Mouse (Mus musculus) MEL (cell line): ENCODE data around the gene Foxo6. TPM values are rescaled to one million over a fixed set of nuclear protein-coding genes. Genes with fewer than 3 reads are reported as not detected.

Experiments used
- DNase-seq: peaks from one replicate; pipeline ENCODE4 v3.0.0; 2011; ENCODE audit warnings: low read depth, low spot score
- H3K27ac ChIP-seq: 2 replicates; pipeline ENCODE4 v1.5.1; 2012; ENCODE audit warnings: low read depth, mild to moderate bottlenecking, control low read depth, low read length, moderate library complexity; ENCODE audit not compliant: control insufficient read depth
- H3K27me3 ChIP-seq, 2 experiments: fragments of 150-350 bp in 1 of 2; sonication (generic) in 1 of 2; 2 replicates each; pipeline ENCODE4 v1.6.1; 2012; ENCODE audit warnings: low read length in 2 of 2, mild to moderate bottlenecking in 2 of 2, improper control_type of control experiment in 1 of 2, moderate library complexity in 1 of 2; ENCODE audit not compliant: insufficient read depth in 2 of 2, control insufficient read depth in 1 of 2
- H3K36me3 ChIP-seq, 2 experiments: 2 replicates each; pipeline ENCODE4 v1.6.1; 2012 to 2014; ENCODE audit warnings: low read length in 2 of 2, improper control_type of control experiment in 1 of 2, inconsistent platforms in 1 of 2, mild to moderate bottlenecking in 1 of 2; ENCODE audit not compliant: insufficient read depth in 2 of 2, control insufficient read depth in 1 of 2
- H3K4me1 ChIP-seq, 2 experiments: fragments of 150-350 bp in 1 of 2; sonication (generic) in 1 of 2; 2 replicates each; pipeline ENCODE4 v1.6.1; 2012; ENCODE audit warnings: low read length in 2 of 2, improper control_type of control experiment in 1 of 2, mild to moderate bottlenecking in 1 of 2; ENCODE audit not compliant: insufficient read depth in 2 of 2, control insufficient read depth in 1 of 2
- H3K4me3 ChIP-seq, 2 experiments: fragments of 150-350 bp in 1 of 2; sonication (generic) in 1 of 2; 2 replicates each; pipeline ENCODE4 v1.5.1; 2012; ENCODE audit warnings: low read depth in 2 of 2, low read length in 2 of 2, mild to moderate bottlenecking in 2 of 2, moderate library complexity in 2 of 2, control low read depth in 1 of 2, improper control_type of control experiment in 1 of 2; ENCODE audit not compliant: control insufficient read depth in 1 of 2, insufficient read depth in 1 of 2
- H3K79me2 ChIP-seq: 2 replicates; pipeline ENCODE4 v1.6.1; 2012; ENCODE audit warnings: mild to moderate bottlenecking, low read length, moderate library complexity; ENCODE audit not compliant: control insufficient read depth, poor library complexity, insufficient read depth
- H3K9ac ChIP-seq: 2 replicates; pipeline ENCODE4 v1.6.1; 2012; ENCODE audit warnings: low read depth, mild to moderate bottlenecking, control low read depth, low read length, moderate library complexity; ENCODE audit not compliant: control insufficient read depth, poor library complexity, severe bottlenecking
- H3K9me3 ChIP-seq: fragments of 150-350 bp; sonication (generic); replicated peaks from 2 replicates; pipeline ENCODE4 v1.6.1; 2012; ENCODE audit warnings: mild to moderate bottlenecking, low read length, improper control_type of control experiment, moderate library complexity; ENCODE audit not compliant: insufficient read depth
- BHLHE40 ChIP-seq: IDR thresholded peaks from 2 replicates; pipeline ENCODE4 v1.6.1; 2012; ENCODE audit warnings: low read depth, mild to moderate bottlenecking, inconsistent platforms, low read length, improper control_type of control experiment, borderline replicate concordance
- CHD1 ChIP-seq: IDR thresholded peaks from 2 replicates; pipeline ENCODE4 v1.6.1; 2012; ENCODE audit warnings: low read depth, mild to moderate bottlenecking, inconsistent platforms, low read length, improper control_type of control experiment
- E2F4 ChIP-seq: IDR thresholded peaks from 2 replicates; pipeline ENCODE4 v1.6.1; 2011; ENCODE audit warnings: low read depth, low read length, improper control_type of control experiment, borderline replicate concordance
- ELF1 ChIP-seq: IDR thresholded peaks from 2 replicates; pipeline ENCODE4 v1.6.1; 2014; ENCODE audit warnings: low read depth, mild to moderate bottlenecking, inconsistent platforms, low read length, improper control_type of control experiment, moderate library complexity
- GATA1 ChIP-seq: IDR thresholded peaks from 2 replicates; pipeline ENCODE4 v1.6.1; 2011; ENCODE audit warnings: low read depth, low read length, improper control_type of control experiment
- JUND ChIP-seq: IDR thresholded peaks from 2 replicates; pipeline ENCODE4 v1.6.1; 2011; ENCODE audit warnings: low read depth, mild to moderate bottlenecking, improper control_type of control experiment, low read length
- KAT2A ChIP-seq: conservative IDR thresholded peaks from 2 replicates; pipeline ENCODE4 v1.6.1; 2012; ENCODE audit warnings: low read depth, low read length, improper control_type of control experiment, inconsistent platforms
- MAZ ChIP-seq: IDR thresholded peaks from 2 replicates; pipeline ENCODE4 v1.6.1; 2012; ENCODE audit warnings: low read depth, mild to moderate bottlenecking, inconsistent platforms, low read length, improper control_type of control experiment
- MEF2A ChIP-seq: IDR thresholded peaks from 2 replicates; pipeline ENCODE4 v1.6.1; 2014; ENCODE audit warnings: low read depth, mild to moderate bottlenecking, inconsistent platforms, low read length, improper control_type of control experiment; ENCODE audit not compliant: poor library complexity, insufficient replicate concordance, severe bottlenecking; ENCODE audit errors: extremely low read depth
- MYC ChIP-seq: IDR thresholded peaks from 2 replicates; pipeline ENCODE4 v1.6.1; 2011; ENCODE audit warnings: low read depth, mild to moderate bottlenecking, low read length, improper control_type of control experiment, moderate library complexity
- NELFE ChIP-seq: IDR thresholded peaks from 2 replicates; pipeline ENCODE4 v1.6.1; 2011; ENCODE audit warnings: low read depth, low read length, improper control_type of control experiment
- NRF1 ChIP-seq: IDR thresholded peaks from 2 replicates; pipeline ENCODE4 v1.6.1; 2014; ENCODE audit warnings: low read depth, mild to moderate bottlenecking, inconsistent platforms, low read length, improper control_type of control experiment, moderate library complexity; ENCODE audit not compliant: poor library complexity, insufficient read depth, severe bottlenecking
- POLR2AphosphoS5 ChIP-seq: IDR thresholded peaks from 2 replicates; pipeline ENCODE4 v1.6.1; 2012; ENCODE audit warnings: low read depth, borderline replicate concordance, mild to moderate bottlenecking, inconsistent platforms, low read length, moderate library complexity, mixed read lengths
- RAD21 ChIP-seq: IDR thresholded peaks from 2 replicates; pipeline ENCODE4 v1.6.1; 2011; ENCODE audit warnings: mild to moderate bottlenecking, low read depth, low read length, improper control_type of control experiment
- RCOR1 ChIP-seq: IDR thresholded peaks from 2 replicates; pipeline ENCODE4 v1.6.1; 2012; ENCODE audit warnings: low read depth, mild to moderate bottlenecking, inconsistent platforms, low read length, improper control_type of control experiment
- SIN3A ChIP-seq: IDR thresholded peaks from 2 replicates; pipeline ENCODE4 v1.6.1; 2012; ENCODE audit warnings: low read length, improper control_type of control experiment, inconsistent platforms
- SMC3 ChIP-seq: IDR thresholded peaks from 2 replicates; pipeline ENCODE4 v1.6.1; 2011; ENCODE audit warnings: low read depth, low read length, improper control_type of control experiment
- TAL1 ChIP-seq: IDR thresholded peaks from 2 replicates; pipeline ENCODE4 v1.6.1; 2012; ENCODE audit warnings: mild to moderate bottlenecking, inconsistent platforms, low read length, moderate library complexity, mixed read lengths
- TBP ChIP-seq: IDR thresholded peaks from 2 replicates; pipeline ENCODE4 v1.8.0; 2011; ENCODE audit warnings: low read depth, low read length, improper control_type of control experiment
- TCF12 ChIP-seq: IDR thresholded peaks from 2 replicates; pipeline ENCODE4 v1.6.1; 2014; ENCODE audit warnings: low read depth, mild to moderate bottlenecking, inconsistent platforms, low read length, improper control_type of control experiment, moderate library complexity
- USF1 ChIP-seq: IDR thresholded peaks from 2 replicates; pipeline ENCODE4 v1.6.1; 2014; ENCODE audit warnings: low read depth, mild to moderate bottlenecking, inconsistent platforms, low read length, improper control_type of control experiment, moderate library complexity
- USF2 ChIP-seq, 2 experiments: IDR thresholded peaks; 2 replicates each; pipeline ENCODE4 v1.6.1; 2011 to 2012; ENCODE audit warnings: improper control_type of control experiment in 2 of 2, low read length in 2 of 2, borderline replicate concordance in 1 of 2, inconsistent platforms in 1 of 2, low read depth in 1 of 2, mild to moderate bottlenecking in 1 of 2; ENCODE audit not compliant: insufficient read depth in 1 of 2
- ZKSCAN1 ChIP-seq: IDR thresholded peaks from 2 replicates; pipeline ENCODE4 v1.6.1; 2012; ENCODE audit warnings: low read depth, mild to moderate bottlenecking, inconsistent platforms, low read length, improper control_type of control experiment, moderate library complexity
- ZMIZ1 ChIP-seq: IDR thresholded peaks from 2 replicates; pipeline ENCODE4 v1.6.1; 2012; ENCODE audit warnings: low read depth, mild to moderate bottlenecking, inconsistent platforms, low read length, improper control_type of control experiment, moderate library complexity
- polyA plus RNA-seq, 2 experiments: library from polyadenylated mRNA; stranded (reverse) in 1 of 2; unstranded in 1 of 2; fragments of >175 nt in 1 of 2; fragments of >200 nt in 1 of 2; gene quantifications; 2 replicates each; pipeline versions ENCODE4 v1.2.1 to v1.2.4; 2012; ENCODE audit warnings: low replicate concordance in 2 of 2, low read depth in 1 of 2; ENCODE audit not compliant: insufficient read length in 2 of 2, insufficient read depth in 1 of 2, missing spikeins in 1 of 2
- total RNA-seq: library from RNA; depleted of rRNA; stranded (reverse); fragments of 300-350 nt; gene quantifications from 2 replicates; pipeline ENCODE4 v1.2.3, GENCODE M21; 2012

Gene Foxo6
- total and polyA plus RNA-seq, 3 experiments, result 0.31 to 3.4 TPM; not detected in 1

DNA sequence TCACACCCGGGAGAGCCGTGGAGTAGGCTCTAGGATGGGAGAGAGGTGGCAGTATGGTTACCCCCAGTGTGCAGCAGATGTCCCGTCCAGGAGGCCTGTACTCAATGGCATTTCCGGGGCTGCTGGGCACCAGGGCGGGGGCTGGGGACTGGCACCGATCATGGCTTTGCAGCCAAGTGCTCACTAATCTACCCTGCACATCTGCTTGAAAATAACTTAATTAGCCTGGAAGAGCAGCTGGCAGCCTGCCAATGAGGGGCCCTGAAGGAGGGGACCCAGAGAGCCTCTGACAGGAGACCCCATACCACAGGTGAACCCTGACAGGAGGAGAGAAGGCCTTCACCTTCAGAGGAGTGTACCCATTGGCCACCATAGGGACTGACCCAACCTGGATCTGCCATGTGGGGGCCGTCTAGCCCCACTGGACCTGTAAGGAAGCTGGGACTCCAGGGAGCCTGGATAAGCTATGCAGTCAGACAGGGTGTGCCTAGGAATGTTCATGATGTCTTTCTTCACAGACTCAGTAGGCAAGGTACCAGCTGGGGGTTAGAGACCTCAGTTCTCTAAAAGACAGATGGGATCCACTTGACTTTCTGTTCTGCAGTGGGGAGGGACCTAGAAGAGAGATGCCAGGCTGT, 63.9 kb downstream of the Foxo6 start:
- Histone ChIP-seq H3K4me1 (peaks cover 0 to 9% of the 10 kb centered on the region in 2 experiments; a peak in 1 of 4 replicates), H3K9me3 (no peaks in the 10 kb centered on the region), H3K27ac (no peak overlapping the region), H3K36me3 (no peaks in the 10 kb centered on the region), H3K27me3 (no peaks in the 10 kb centered on the region), H3K79me2 (no peaks in the 10 kb centered on the region), H3K9ac (no peak overlapping the region), H3K4me3 (no peak overlapping the region)
- no peak for DNase-seq
- TF ChIP-seq E2F4, result no peak
- no peak for TF ChIP-seq NRF1
- no peak for TF ChIP-seq MAZ
- no peak for TF ChIP-seq USF2 (IDR thresholded peaks at IDR 0.05; ENCODE audit: borderline replicate concordance in 1 of 2, insufficient read depth in 1 of 2, low read depth in 1 of 2, low read length in 2 of 2)
- TF ChIP-seq TAL1, result no peak
- TF ChIP-seq BHLHE40, result no peak
- TF ChIP-seq JUND, result no peak
- no peak for TF ChIP-seq ZMIZ1
- TF ChIP-seq TCF12, result no peak
- TF ChIP-seq SIN3A, result no peak
- no peak for TF ChIP-seq ELF1
- no peak for TF ChIP-seq ZKSCAN1
- TF ChIP-seq TBP, result no peak
- no peak for TF ChIP-seq KAT2A
- no peak for TF ChIP-seq NELFE
- no peak for TF ChIP-seq MEF2A
- TF ChIP-seq USF1, result no peak

DNA sequence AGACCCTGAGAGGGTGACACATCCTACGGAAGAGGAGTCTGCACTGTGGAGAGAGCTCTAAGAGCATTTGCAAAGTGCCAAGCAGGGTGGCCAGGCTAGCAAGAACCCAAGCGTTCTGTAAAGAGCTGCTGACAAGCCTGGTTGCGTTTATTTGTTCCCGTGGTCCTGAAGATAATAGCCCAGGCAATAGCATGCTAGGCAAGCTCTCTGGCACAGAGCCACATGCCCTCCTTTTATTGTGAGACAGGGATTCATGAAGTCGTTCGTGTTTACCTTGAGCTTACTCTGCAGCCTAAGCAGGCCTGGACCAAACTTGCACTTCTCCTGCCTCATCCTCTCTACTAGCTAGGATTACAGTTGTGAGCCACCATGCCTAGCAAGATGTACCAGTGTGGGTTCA, 65.4 kb downstream of the Foxo6 start:
- TF ChIP-seq RCOR1 (no peak), NRF1 (no peak), BHLHE40 (no peak), CHD1 (no peak), ZMIZ1 (no peak), POLR2AphosphoS5 (no peak), GATA1 (no peak), SIN3A (no peak), E2F4 (no peak), USF1 (no peak), MAZ (no peak), SMC3 (no peak), MYC (no peak), RAD21 (no peak)
- no peak overlapping the region for H3K9ac ChIP-seq
- no peaks in the 10 kb centered on the region for H3K36me3 ChIP-seq
- H3K4me3 ChIP-seq, result no peak overlapping the region
- H3K4me1 ChIP-seq, result peaks cover 0 to 9% of the 10 kb centered on the region in 2 experiments; a peak in 1 of 4 replicates
- H3K79me2 ChIP-seq, result no peaks in the 10 kb centered on the region
- H3K27ac ChIP-seq, result no peak overlapping the region
- no peaks in the 10 kb centered on the region for H3K27me3 ChIP-seq
- no peak for DNase-seq
- H3K9me3 ChIP-seq, result no peaks in the 10 kb centered on the region
